Mouse (Mus musculus): ENCODE measurements around the gene Heatr9.

GRCm38 (mm10) chr11:83473235-83474016 is 48.5 kb downstream of the Heatr9 start:
- no peak for TF ChIP-seq CTCF (IDR thresholded peaks at IDR 0.05; ENCODE audit: extremely low read depth, insufficient read length, insufficient replicate concordance, low read depth, low read length)
- no peak for TF ChIP-seq POLR2A (IDR thresholded peaks at IDR 0.05; ENCODE audit: low read depth, low read length)

Data from small intestine, adult 2 months (tissue).